Mouse (Mus musculus) lung, adult 2 months (tissue): ENCODE results near the gene Odf3. TPM values are rescaled to one million over a fixed set of nuclear protein-coding genes. Genes with fewer than 3 reads are reported as not detected.

Experiments used
- DNase-seq: peaks from one replicate; pipeline ENCODE4 v3.0.0; 2022
- H3K4me1 ChIP-seq: fragments of 200-500 bp; 2 replicates; pipeline ENCODE4 v1.6.1; 2011; ENCODE audit warnings: low read length; ENCODE audit not compliant: control insufficient read depth, insufficient read depth
- H3K4me3 ChIP-seq: fragments of 200-500 bp; replicated peaks from 2 replicates; pipeline ENCODE3; 2011; ENCODE audit warnings: low read depth, mild to moderate bottlenecking, control low read depth, low read length; ENCODE audit errors: extremely low read depth
- CTCF ChIP-seq: fragments of 200-500 bp; IDR thresholded peaks from 2 replicates; pipeline ENCODE4 v1.5.1; 2011; ENCODE audit warnings: mild to moderate bottlenecking, low read length, control low read depth; ENCODE audit not compliant: insufficient read depth
- POLR2A ChIP-seq: fragments of 200-500 bp; IDR thresholded peaks from 2 replicates; pipeline ENCODE4 v1.6.1; 2011; ENCODE audit warnings: low read depth, mild to moderate bottlenecking, control low read depth, low read length, borderline replicate concordance; ENCODE audit errors: extremely low read depth
- WGBS: fragments of 180-500 bp; shearing (Covaris S2); methylation state at CpG from one replicate; pipeline ENCODE4 v1.1.7; 2018; 5-methylcytosine and 5-hydroxymethylcytosine counted together
- polyA plus RNA-seq: library from polyadenylated mRNA; depleted of rRNA; stranded (reverse); fragments of >200 nt; gene quantifications from 2 replicates; pipeline ENCODE4 v1.2.3, GENCODE M21; 2012; rRNA removed

Gene Odf3
- polyA plus RNA-seq, 1 experiment = 0.24 TPM

DNA sequence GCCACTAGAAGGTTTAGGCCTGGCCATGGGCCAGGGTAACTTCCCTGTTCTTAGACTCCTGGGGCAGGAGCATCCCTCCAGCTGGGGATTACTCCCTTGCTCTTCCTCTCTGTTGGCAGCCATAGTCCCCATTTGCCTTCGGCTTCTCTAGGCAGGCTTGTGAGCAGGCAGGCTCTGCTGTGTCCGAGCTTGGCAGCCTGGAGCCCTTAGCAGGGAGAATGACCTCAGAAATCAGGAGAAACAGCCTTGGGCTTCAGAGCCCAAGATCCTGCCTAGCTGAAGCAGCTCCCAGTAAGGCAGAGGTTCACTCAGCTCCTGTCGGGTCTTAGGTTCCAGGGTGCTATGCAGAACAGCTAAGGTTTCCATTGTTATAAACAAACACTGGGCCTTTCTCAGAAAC, 51.5 kb downstream of the Odf3 start:
- H3K4me1 ChIP-seq = 0 out of 2 replicates have a peak, but pooled peaks cover 2% of the 10 kb centered on the region
- 60% methylated on average over 3 of the region's 3 CpGs for WGBS
- H3K4me3 ChIP-seq = no peak overlapping the region
- DNase-seq = no peak
- no peak for TF ChIP-seq POLR2A
- TF ChIP-seq CTCF = no peak

GRCm38 (mm10) chr7:140900220-140900619, 52.6 kb downstream of the Odf3 start, which contains the start of gene Cox8b:
TSS of gene Cox8b (minus strand) at chr7:140900446.
- TF ChIP-seq CTCF (no peak), POLR2A (no peak)
- WGBS = 63% methylated on average over 10 of the region's 10 CpGs

More at GRCm38 (mm10) chr7:140900220-140900619, 52.6 kb downstream of the Odf3 start, which contains the start of gene Cox8b:
- no peak within 1 kb of the TSS for H3K4me3 ChIP-seq
- no peak for DNase-seq
- H3K4me1 ChIP-seq = 0 out of 2 replicates have a peak, but pooled peaks cover 2% of the 10 kb centered on the region

Other genes with a start within 250 kb of the Odf3 start
- gene Olfr46, start 246.5 kb upstream of the Odf3 start, polyA plus RNA-seq = not detected in 2 replicates
- not detected in 2 replicates for gene Olfr61, start 218.8 kb upstream of the Odf3 start, polyA plus RNA-seq
- gene Olfr53, start 201.4 kb upstream of the Odf3 start, polyA plus RNA-seq = not detected in 2 replicates
- not detected in 2 replicates for gene Olfr539, start 187.9 kb upstream of the Odf3 start, polyA plus RNA-seq
- gene Olfr45, start 165.9 kb upstream of the Odf3 start, polyA plus RNA-seq = not detected in 2 replicates
- not detected in 2 replicates for gene Olfr541, start 150.5 kb upstream of the Odf3 start, polyA plus RNA-seq
- gene Cyp2e1, start 84.1 kb upstream of the Odf3 start, polyA plus RNA-seq = 6.4 and 16.6 TPM in 2 replicates
- 0.22 and 0.45 TPM in 2 replicates for gene Syce1, start 60.0 kb upstream of the Odf3 start, polyA plus RNA-seq
- gene Zfp941, start 25.6 kb upstream of the Odf3 start, polyA plus RNA-seq = 0.06 and 0.19 TPM in 2 replicates
- 19.7 and 23.3 TPM in 2 replicates for gene Urah, start 12.8 kb upstream of the Odf3 start, polyA plus RNA-seq
- 45.0 and 76.2 TPM in 2 replicates for gene Scgb1c1, start 2.3 kb upstream of the Odf3 start, polyA plus RNA-seq
- gene Gm45785, start 8.5 kb downstream of the Odf3 start, polyA plus RNA-seq = 2.2 TPM in 1 of 2 replicates, not detected in the other
- 112 and 138 TPM in 2 replicates for gene Ric8a, start 9.2 kb downstream of the Odf3 start, polyA plus RNA-seq
- 25.5 and 30.5 TPM in 2 replicates for gene Bet1l, start 9.8 kb downstream of the Odf3 start, polyA plus RNA-seq
- gene Psmd13, start 34.2 kb downstream of the Odf3 start, polyA plus RNA-seq = 48.8 and 70.4 TPM in 2 replicates
- gene Sirt3, start 34.5 kb downstream of the Odf3 start, polyA plus RNA-seq = 21.1 and 27.0 TPM in 2 replicates
- gene Cox8b, start 52.6 kb downstream of the Odf3 start, polyA plus RNA-seq = 46.7 and 104 TPM in 2 replicates
- gene Nlrp6, start 73.1 kb downstream of the Odf3 start, polyA plus RNA-seq = 0.07 and 0.31 TPM in 2 replicates
- 38.1 and 39.3 TPM in 2 replicates for gene Pgghg, start 93.6 kb downstream of the Odf3 start, polyA plus RNA-seq
- 3.2 and 5.2 TPM in 2 replicates for gene Ifitm5, start 102.5 kb downstream of the Odf3 start, polyA plus RNA-seq
- 0.63 TPM in 1 of 2 replicates, not detected in the other for gene Gm45717, start 108.1 kb downstream of the Odf3 start, polyA plus RNA-seq
- 1,180 and 1,190 TPM in 2 replicates for gene Ifitm2, start 108.2 kb downstream of the Odf3 start, polyA plus RNA-seq
- 227 and 261 TPM in 2 replicates for gene Ifitm1, start 119.4 kb downstream of the Odf3 start, polyA plus RNA-seq
- gene Ifitm3, start 163.0 kb downstream of the Odf3 start, polyA plus RNA-seq = 560 and 814 TPM in 2 replicates
- gene Ifitm6, start 170.1 kb downstream of the Odf3 start, polyA plus RNA-seq = 10.6 and 24.3 TPM in 2 replicates
- not detected in 2 replicates for gene Gm17387, start 181.3 kb downstream of the Odf3 start, polyA plus RNA-seq
- 0.33 and 0.36 TPM in 2 replicates for gene B4galnt4, start 213.3 kb downstream of the Odf3 start, polyA plus RNA-seq
- 23.8 and 47.7 TPM in 2 replicates for gene Pkp3, start 230.4 kb downstream of the Odf3 start, polyA plus RNA-seq